Mouse (Mus musculus) embryonic facial prominence, embryonic 13.5 days (tissue): ENCODE measurements around the gene Ppfia4. TPM values are rescaled to one million over a fixed set of nuclear protein-coding genes. Genes with fewer than 3 reads are reported as not detected.

ENCODE experiments used
- ATAC-seq: fragments of 200-750 bp; cut with Nextera tagmentation; 2 replicates; pipeline ENCODE4 v1.8.0; 2017; ENCODE audit warnings: low read depth; ENCODE audit not compliant: insufficient number of reproducible peaks, insufficient read depth, low FRiP score, low TSS enrichment
- H3K27ac ChIP-seq: fragments of 300-500 bp; sonication (generic); 2 replicates; pipeline ENCODE4 v1.5.1; 2015; ENCODE audit warnings: moderate library complexity, mild to moderate bottlenecking, inconsistent platforms
- H3K27me3 ChIP-seq: fragments of 300-500 bp; sonication (generic); 2 replicates; pipeline ENCODE4 v1.6.1; 2015; ENCODE audit warnings: mild to moderate bottlenecking, inconsistent platforms
- H3K36me3 ChIP-seq: fragments of 300-500 bp; sonication (generic); 2 replicates; pipeline ENCODE4 v1.6.1; 2015; ENCODE audit warnings: mild to moderate bottlenecking, inconsistent platforms
- H3K4me1 ChIP-seq: fragments of 300-500 bp; sonication (generic); 2 replicates; pipeline ENCODE4 v1.6.1; 2015; ENCODE audit warnings: inconsistent platforms
- H3K4me2 ChIP-seq: fragments of 300-500 bp; sonication (generic); 2 replicates; pipeline ENCODE4 v1.6.1; 2015; ENCODE audit warnings: moderate library complexity, mild to moderate bottlenecking, inconsistent platforms
- H3K4me3 ChIP-seq: fragments of 300-500 bp; sonication (generic); 2 replicates; pipeline ENCODE4 v1.5.1; 2015; ENCODE audit warnings: mild to moderate bottlenecking, inconsistent platforms
- H3K9ac ChIP-seq: fragments of 300-500 bp; sonication (generic); 2 replicates; pipeline ENCODE4 v1.6.1; 2015; ENCODE audit warnings: mild to moderate bottlenecking, inconsistent platforms
- H3K9me3 ChIP-seq: fragments of 300-500 bp; sonication (generic); 2 replicates; pipeline ENCODE4 v1.6.1; 2016; ENCODE audit warnings: inconsistent platforms
- WGBS: fragments of 180-500 bp; shearing (Covaris S2); methylation state at CpG from one replicate; pipeline ENCODE4 v1.1.7; 2015; ENCODE audit warnings: mixed read lengths; 5-methylcytosine and 5-hydroxymethylcytosine counted together
- polyA plus RNA-seq: library from polyadenylated mRNA; unstranded; fragments of >200 nt; fragmentation: Nextera tagmentation; extraction: Ambion mirVana; gene quantifications from 2 replicates; pipeline ENCODE4 v1.2.1, GENCODE M21; 2015

Ppfia4 gene
- 4.0 and 5.0 TPM in 2 replicates for polyA plus RNA-seq

DNA sequence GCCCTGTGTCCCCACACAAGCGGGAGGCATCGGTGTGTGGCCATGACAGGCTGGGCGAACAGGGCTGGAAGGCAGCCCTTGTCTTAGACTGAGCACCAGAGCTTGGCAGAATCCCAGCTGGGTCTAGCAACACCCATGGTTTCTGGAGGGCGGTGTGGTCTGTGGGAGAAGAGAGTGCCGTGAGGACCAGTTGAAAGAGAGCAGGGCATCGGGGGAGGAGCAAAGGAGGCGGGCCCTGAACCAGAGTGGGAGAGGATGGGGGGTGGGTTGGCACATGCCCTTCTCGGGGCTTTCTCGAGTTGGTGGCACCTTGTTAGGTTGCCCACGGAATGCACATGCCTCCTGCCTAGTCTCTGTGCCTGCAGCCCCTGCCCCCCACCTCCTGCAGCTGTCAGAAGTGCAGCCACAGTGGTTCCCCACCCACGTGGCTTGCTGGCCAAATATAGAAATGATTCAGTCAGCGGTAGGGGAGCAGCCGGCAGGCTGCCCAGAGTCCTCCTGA, at the start of gene Ppfia4:
Gene Ppfia4, minus strand, starts transcription at position 159 of the 502 bp plus-strand sequence.
- peak; percentile 61; the same call in 1 of the 2 replicates for ATAC-seq
- Histone ChIP-seq H3K27ac (peak within 1 kb of the TSS; percentile 44), H3K36me3 (no peaks in the 10 kb centered on the region), H3K4me1 (peaks cover 36% of the 10 kb centered on the region), H3K9me3 (no peaks in the 10 kb centered on the region), H3K27me3 (no peaks in the 10 kb centered on the region), H3K9ac (0 out of 2 replicates have a peak within 1 kb of the TSS, but pooled peaks have one; percentile 40), H3K4me3 (no peak within 1 kb of the TSS), H3K4me2 (peak within 1 kb of the TSS; percentile 37)
- 52% methylated on average over 13 of the region's 13 CpGs for WGBS

- no peak for ATAC-seq
- H3K4me1 ChIP-seq, result peaks cover 9% of the 10 kb centered on the region
- H3K9ac ChIP-seq, result peak overlapping the region; percentile 58
- H3K27me3 ChIP-seq, result no peaks in the 10 kb centered on the region
- H3K9me3 ChIP-seq, result no peaks in the 10 kb centered on the region
- no peak overlapping the region for H3K27ac ChIP-seq
- no peaks in the 10 kb centered on the region for H3K36me3 ChIP-seq
- 11% methylated on average over 19 of the region's 19 CpGs for WGBS
- peak overlapping the region; percentile 37 for H3K4me3 ChIP-seq
- H3K4me2 ChIP-seq, result peak overlapping the region; percentile 61
Observed at GRCm38 (mm10) chr1:134381795-134382625, 49.3 kb upstream of the Ppfia4 start.

- Histone ChIP-seq H3K27ac (no peak overlapping the region), H3K9ac (no peak overlapping the region), H3K36me3 (no peaks in the 10 kb centered on the region), H3K4me2 (peak overlapping the region; percentile 61; the same call in 1 of the 2 replicates), H3K4me1 (peaks cover 9% of the 10 kb centered on the region), H3K4me3 (no peak overlapping the region), H3K27me3 (no peaks in the 10 kb centered on the region), H3K9me3 (no peaks in the 10 kb centered on the region)
- 78% methylated on average over 2 of the region's 2 CpGs for WGBS
- no peak for ATAC-seq
Observed at GRCm38 (mm10) chr1:134381051-134381450, 48.3 kb upstream of the Ppfia4 start.

DNA sequence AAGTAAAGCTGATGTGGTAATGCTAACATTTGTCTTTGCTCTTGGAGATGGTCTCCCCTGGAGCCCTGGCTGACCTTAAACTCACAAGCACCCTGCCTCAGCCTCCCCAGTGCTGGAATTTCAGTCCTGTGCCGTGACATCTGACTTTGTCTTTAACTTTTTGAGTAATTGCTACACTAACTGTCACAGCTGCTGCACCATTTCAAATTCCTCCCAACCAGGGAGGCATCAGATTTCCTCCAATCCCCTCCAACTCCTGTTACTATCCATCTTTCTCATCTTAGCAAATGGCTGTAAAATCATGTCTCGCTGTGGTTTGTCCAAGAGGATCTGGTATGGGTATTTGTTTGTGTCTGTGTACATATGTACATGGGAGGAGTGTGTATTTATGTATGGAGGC, 41.4 kb upstream of the Ppfia4 start:
- ATAC-seq, result no peak
- Histone ChIP-seq H3K9ac (no peak overlapping the region), H3K4me3 (no peak overlapping the region), H3K36me3 (no peaks in the 10 kb centered on the region), H3K9me3 (peaks cover 3% of the 10 kb centered on the region; the same call in 1 of the 2 replicates), H3K27me3 (no peaks in the 10 kb centered on the region), H3K4me1 (no peaks in the 10 kb centered on the region), H3K4me2 (no peak overlapping the region), H3K27ac (no peak overlapping the region)
- 60% methylated on average over 2 of the region's 2 CpGs for WGBS

DNA sequence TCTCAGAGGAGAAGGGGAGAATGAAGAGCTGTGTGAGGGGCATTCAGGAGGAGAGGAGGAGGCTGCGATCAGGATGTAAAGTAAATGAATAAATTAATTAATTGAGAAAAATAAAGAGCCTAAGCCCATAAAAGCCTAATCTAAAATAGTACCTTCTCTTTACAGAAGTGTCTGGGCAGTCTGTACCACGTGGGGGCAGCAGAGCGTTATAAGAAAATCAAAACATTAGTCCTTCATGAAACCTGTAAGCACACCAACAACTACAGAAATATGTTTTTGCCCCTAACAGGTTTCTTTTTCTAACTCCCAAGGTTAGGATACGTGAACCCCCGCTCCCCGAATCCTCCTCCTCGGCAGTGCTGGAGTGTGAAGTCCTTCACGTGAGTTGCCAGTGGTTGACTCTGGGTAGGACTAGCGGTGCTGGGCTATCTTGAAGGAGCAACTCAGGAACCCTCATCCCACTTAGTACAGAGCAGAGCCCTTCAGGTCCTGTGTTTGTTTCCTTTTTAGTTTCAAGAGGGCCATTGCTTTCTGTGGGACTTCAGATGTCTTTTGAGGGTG, 36.1 kb upstream of the Ppfia4 start:
- no peak overlapping the region for H3K9ac ChIP-seq
- WGBS, result 53% methylated on average over 9 of the region's 9 CpGs
- H3K9me3 ChIP-seq, result peaks cover 3% of the 10 kb centered on the region; the same call in 1 of the 2 replicates
- H3K36me3 ChIP-seq, result no peaks in the 10 kb centered on the region
- ATAC-seq, result no peak
- H3K4me2 ChIP-seq, result no peak overlapping the region
- H3K27ac ChIP-seq, result no peak overlapping the region
- no peak overlapping the region for H3K4me3 ChIP-seq
- H3K4me1 ChIP-seq, result no peaks in the 10 kb centered on the region
- no peaks in the 10 kb centered on the region for H3K27me3 ChIP-seq

DNA sequence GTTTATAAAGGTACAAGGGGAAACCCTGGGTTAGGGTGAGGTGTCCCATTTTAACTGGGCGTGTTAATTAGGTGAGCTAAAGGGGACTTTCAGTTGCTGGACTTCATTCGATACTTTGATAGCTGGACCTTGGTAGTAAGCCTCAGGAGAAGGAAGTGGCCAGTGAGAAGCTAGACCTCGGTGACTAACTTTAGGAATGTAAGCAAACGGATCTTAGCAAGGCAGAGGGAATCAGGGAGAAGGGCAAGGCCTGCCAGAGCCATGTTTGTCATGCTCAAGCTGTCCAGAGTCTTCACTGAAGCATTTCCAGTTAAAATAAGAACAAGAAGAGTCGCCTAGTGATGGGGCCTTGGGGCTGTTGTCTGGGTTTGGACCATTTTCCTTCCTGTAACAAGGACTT, 32.8 kb upstream of the Ppfia4 start:
- H3K4me3 ChIP-seq, result no peak overlapping the region
- H3K4me1 ChIP-seq, result peaks cover 6% of the 10 kb centered on the region
- H3K27me3 ChIP-seq, result no peaks in the 10 kb centered on the region
- peaks cover 3% of the 10 kb centered on the region; the same call in 1 of the 2 replicates for H3K9me3 ChIP-seq
- no peak overlapping the region for H3K9ac ChIP-seq
- no peak for ATAC-seq
- H3K4me2 ChIP-seq, result no peak overlapping the region
- no peak overlapping the region for H3K27ac ChIP-seq
- 58% methylated on average over 5 of the region's 5 CpGs for WGBS
- H3K36me3 ChIP-seq, result no peaks in the 10 kb centered on the region

DNA sequence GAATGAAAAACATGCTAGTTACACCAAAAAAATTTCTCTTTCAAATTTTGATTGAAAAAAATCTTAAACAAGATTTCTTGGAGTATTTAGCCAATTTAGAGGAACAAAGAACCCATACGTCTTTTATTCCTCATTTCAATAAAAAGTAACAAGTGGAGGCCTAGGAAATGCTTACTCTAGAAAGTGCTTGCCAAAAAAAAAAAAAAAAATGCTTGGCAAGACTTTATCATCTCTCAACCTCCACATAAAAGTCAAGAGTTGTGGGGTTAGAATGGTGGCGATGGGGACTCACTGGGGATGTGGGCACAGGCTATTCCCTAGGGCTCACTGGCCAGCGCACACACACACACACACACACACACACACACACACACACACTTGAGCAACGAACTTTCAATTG, 30.5 kb upstream of the Ppfia4 start:
- Histone ChIP-seq H3K4me1 (peaks cover 9% of the 10 kb centered on the region), H3K9me3 (no peaks in the 10 kb centered on the region), H3K4me3 (no peak overlapping the region), H3K36me3 (peaks cover 14% of the 10 kb centered on the region), H3K9ac (no peak overlapping the region), H3K4me2 (no peak overlapping the region), H3K27me3 (no peaks in the 10 kb centered on the region), H3K27ac (no peak overlapping the region)
- ATAC-seq, result no peak
- 83% methylated on average over 4 of the region's 4 CpGs for WGBS

DNA sequence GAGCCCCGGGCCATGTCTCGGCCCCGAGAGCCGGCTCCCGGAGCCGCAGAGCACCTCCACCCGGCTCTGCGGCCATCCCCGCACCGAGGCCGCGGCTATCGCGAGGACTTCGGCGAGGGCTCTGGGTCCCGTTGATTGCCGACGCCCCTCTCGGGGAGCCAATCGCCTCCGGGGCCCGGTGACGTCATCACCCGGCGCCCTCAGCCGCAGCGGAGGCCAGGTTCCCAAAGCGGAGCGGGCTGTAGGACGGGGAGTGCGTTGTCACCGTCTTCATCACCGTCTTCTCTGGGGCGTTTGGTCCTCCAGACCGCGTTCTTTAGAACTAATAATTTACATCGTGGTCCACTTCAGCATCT, 29.1 kb upstream of the Ppfia4 start, which contains the start of gene Tmem183a:
Gene Tmem183a, minus strand, starts transcription at position 123 of the 356 bp plus-strand sequence.
- H3K4me2 ChIP-seq, result peak within 1 kb of the TSS; percentile 84
- H3K27ac ChIP-seq, result peak within 1 kb of the TSS; percentile 80
- H3K9ac ChIP-seq, result peak within 1 kb of the TSS; percentile 94
- no peaks in the 10 kb centered on the region for H3K9me3 ChIP-seq
- H3K36me3 ChIP-seq, result peaks cover 25% of the 10 kb centered on the region
- peak within 1 kb of the TSS; percentile 89 for H3K4me3 ChIP-seq
- H3K27me3 ChIP-seq, result no peaks in the 10 kb centered on the region
- peak; percentile 93 for ATAC-seq
- 0% methylated on average over 38 of the region's 38 CpGs for WGBS
- H3K4me1 ChIP-seq, result peaks cover 9% of the 10 kb centered on the region

DNA sequence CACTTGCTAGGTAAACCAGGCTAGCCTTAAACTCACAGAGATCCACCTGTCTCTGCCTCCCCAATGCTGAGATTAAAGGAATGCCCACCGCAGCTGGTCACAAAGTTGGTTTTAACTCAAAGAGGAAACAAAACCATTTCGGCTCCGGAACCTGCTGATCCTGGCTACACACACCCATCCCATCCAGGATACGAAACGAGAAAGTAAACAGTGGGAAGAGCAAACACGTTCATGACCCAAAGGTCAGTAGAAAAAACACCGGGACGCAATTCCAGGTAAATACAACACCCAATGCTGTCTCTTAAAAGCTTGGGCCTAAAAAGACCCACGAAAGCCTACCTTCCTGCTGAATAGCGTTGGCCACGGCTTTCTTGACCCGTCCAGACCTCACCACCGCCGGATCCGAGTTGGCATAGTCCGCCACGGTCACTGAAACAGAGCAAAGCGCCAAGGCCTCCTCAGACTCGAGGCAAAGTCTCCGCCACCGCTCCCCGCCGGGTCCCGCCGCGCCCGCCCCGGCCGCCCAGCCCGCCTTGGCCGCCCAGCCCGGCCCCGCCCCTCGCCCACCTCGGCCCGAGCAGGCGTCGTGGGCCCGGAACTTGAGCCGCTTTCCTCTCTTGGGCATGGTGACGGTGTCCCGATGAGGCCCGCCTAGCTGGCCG, 28.6 kb upstream of the Ppfia4 start:
- Histone ChIP-seq H3K9me3 (no peaks in the 10 kb centered on the region), H3K4me3 (peak overlapping the region; percentile 89), H3K27ac (peak overlapping the region; percentile 80), H3K9ac (peak overlapping the region; percentile 94), H3K27me3 (no peaks in the 10 kb centered on the region), H3K4me1 (peaks cover 9% of the 10 kb centered on the region), H3K36me3 (peaks cover 27% of the 10 kb centered on the region), H3K4me2 (peak overlapping the region; percentile 84)
- peak; percentile 63 for ATAC-seq
- under 1% methylated on average over 42 of the region's 44 CpGs for WGBS

GRCm38 (mm10) chr1:134360656-134361055, 27.9 kb upstream of the Ppfia4 start:
- ATAC-seq, result no peak
- Histone ChIP-seq H3K9me3 (no peaks in the 10 kb centered on the region), H3K4me2 (peak overlapping the region; percentile 84), H3K27ac (no peak overlapping the region), H3K27me3 (no peaks in the 10 kb centered on the region), H3K4me3 (peak overlapping the region; percentile 89), H3K4me1 (peaks cover 9% of the 10 kb centered on the region), H3K36me3 (peaks cover 33% of the 10 kb centered on the region), H3K9ac (peak overlapping the region; percentile 94)
- 78% methylated on average over 7 of the region's 7 CpGs for WGBS

- ATAC-seq, result no peak
- H3K27ac ChIP-seq, result no peak overlapping the region
- no peak overlapping the region for H3K9ac ChIP-seq
- H3K36me3 ChIP-seq, result peaks cover 65% of the 10 kb centered on the region
- no peak overlapping the region for H3K4me2 ChIP-seq
- no peak overlapping the region for H3K4me3 ChIP-seq
- WGBS, result 89% methylated on average over 4 of the region's 4 CpGs
- H3K4me1 ChIP-seq, result peaks cover 9% of the 10 kb centered on the region
- H3K27me3 ChIP-seq, result no peaks in the 10 kb centered on the region
- no peaks in the 10 kb centered on the region for H3K9me3 ChIP-seq
Observed at GRCm38 (mm10) chr1:134357461-134357860, 24.7 kb upstream of the Ppfia4 start.
